Mouse (Mus musculus): Measurements from ENCODE around the gene Galntl6.
"Not testable (repeated sequence)": the region's sequence is repeated elsewhere in the genome, so short reads cannot be mapped to it uniquely, and the experiment has no call there.

Gene Galntl6

GRCm38 (mm10) chr8:57766471-57767065 is 1145.9 kb downstream of the Galntl6 start:
- no peak for DNase-seq (ENCODE audit: inconsistent ontology term)

- no peak for DNase-seq (ENCODE audit: inconsistent ontology term)
Measured at GRCm38 (mm10) chr8:57765726-57766351, 1146.6 kb downstream of the Galntl6 start.

GRCm38 (mm10) chr8:57765192-57765591 is 1147.2 kb downstream of the Galntl6 start:
- no peak for DNase-seq (ENCODE audit: inconsistent ontology term)

- not testable (repeated sequence) for DNase-seq (ENCODE audit: inconsistent ontology term)
Measured at GRCm38 (mm10) chr8:57762622-57763021, 1149.8 kb downstream of the Galntl6 start.

- DNase-seq (ENCODE audit: inconsistent ontology term): no peak
Measured at GRCm38 (mm10) chr8:57760921-57761320, 1151.5 kb downstream of the Galntl6 start.

GRCm38 (mm10) chr8:57758857-57759256 is 1153.6 kb downstream of the Galntl6 start:
- no peak for DNase-seq (ENCODE audit: inconsistent ontology term)

GRCm38 (mm10) chr8:57757476-57757875 is 1155.0 kb downstream of the Galntl6 start:
- DNase-seq (ENCODE audit: inconsistent ontology term): no peak

- peak; percentile 21 for DNase-seq (ENCODE audit: inconsistent ontology term)
Measured at GRCm38 (mm10) chr8:57754066-57754465, 1158.4 kb downstream of the Galntl6 start.

GRCm38 (mm10) chr8:57743636-57744035 is 1168.8 kb downstream of the Galntl6 start:
- DNase-seq (ENCODE audit: inconsistent ontology term): no peak

GRCm38 (mm10) chr8:57741983-57742382 is 1170.5 kb downstream of the Galntl6 start:
- DNase-seq (ENCODE audit: inconsistent ontology term): peak; percentile 80

- DNase-seq (ENCODE audit: inconsistent ontology term): no peak
Measured at GRCm38 (mm10) chr8:57741309-57741708, 1171.1 kb downstream of the Galntl6 start.

GRCm38 (mm10) chr8:57737281-57737680 is 1175.2 kb downstream of the Galntl6 start:
- DNase-seq (ENCODE audit: inconsistent ontology term): no peak

GRCm38 (mm10) chr8:57732795-57733194 is 1179.6 kb downstream of the Galntl6 start:
- peak; percentile 45 for DNase-seq (ENCODE audit: inconsistent ontology term)

- DNase-seq (ENCODE audit: inconsistent ontology term): no peak
Measured at GRCm38 (mm10) chr8:57731666-57732065, 1180.8 kb downstream of the Galntl6 start.

GRCm38 (mm10) chr8:57728276-57728675 is 1184.2 kb downstream of the Galntl6 start:
- no peak for DNase-seq (ENCODE audit: inconsistent ontology term)

GRCm38 (mm10) chr8:57724843-57725627 is 1187.4 kb downstream of the Galntl6 start:
- DNase-seq (ENCODE audit: inconsistent ontology term): no peak
